Mouse (Mus musculus) frontal cortex, postnatal 10 days (tissue): Measurements from ENCODE around the gene St7.

Experiments used
- DNase-seq, 2 experiments: peaks; one replicate each; pipeline ENCODE4 v3.0.0; 2022; ENCODE audit warnings: low spot score in 2 of 2, mixed read lengths in 1 of 2

The St7 gene

GRCm38 (mm10) chr6:17763963-17764659 is 71.4 kb downstream of the St7 start:
- DNase-seq = peak in 1 of 2 experiments; percentile 33

DNA sequence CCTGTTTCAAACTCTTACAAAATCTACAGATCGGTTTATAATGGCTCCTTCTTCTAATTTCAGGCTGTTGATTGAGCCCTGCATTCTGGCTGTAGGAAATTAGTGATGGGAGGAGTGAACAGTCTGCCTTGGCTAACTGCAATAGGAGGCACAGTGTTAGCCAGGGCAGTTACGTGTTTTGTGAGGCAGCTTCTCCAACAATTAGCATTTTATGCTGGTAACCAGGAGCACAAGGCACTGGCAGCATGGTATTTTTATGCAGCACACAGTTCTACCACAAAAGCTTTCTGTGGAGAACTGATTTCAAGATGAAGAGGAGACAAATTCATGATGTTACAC is 71.9 kb downstream of the St7 start:
- DNase-seq = no peak

DNA sequence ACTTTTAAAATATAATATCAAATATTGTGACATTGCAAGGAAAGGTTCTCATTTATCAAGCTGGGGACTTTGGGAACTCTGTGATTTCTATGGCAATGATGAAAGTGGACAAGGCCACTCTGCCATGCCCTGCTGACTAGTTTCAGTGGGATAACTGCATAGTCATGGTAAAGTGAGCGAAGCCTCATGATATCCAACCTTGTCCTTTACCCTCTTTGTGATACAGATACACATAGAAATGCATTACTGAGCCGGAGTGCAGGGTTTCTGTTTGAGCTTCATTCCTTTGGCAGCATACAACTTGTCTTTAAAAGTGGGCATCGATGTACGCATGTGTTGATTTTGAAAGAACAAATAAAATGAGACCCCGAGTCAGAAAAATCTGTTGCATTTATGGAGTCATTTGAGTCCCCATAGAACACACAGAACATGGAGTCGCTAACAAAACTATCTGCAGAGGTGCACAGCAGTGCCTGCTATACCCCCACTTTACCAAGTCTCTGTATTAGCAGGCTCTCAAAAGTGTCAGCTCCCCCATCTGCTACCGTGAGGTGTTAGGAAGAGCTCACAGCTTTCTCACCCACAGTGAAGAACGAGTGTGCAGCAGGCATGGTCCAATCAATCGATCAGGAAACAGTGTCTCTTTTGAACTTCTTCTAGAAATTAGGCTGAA is 77.4 kb downstream of the St7 start:
- DNase-seq = no peak

DNA sequence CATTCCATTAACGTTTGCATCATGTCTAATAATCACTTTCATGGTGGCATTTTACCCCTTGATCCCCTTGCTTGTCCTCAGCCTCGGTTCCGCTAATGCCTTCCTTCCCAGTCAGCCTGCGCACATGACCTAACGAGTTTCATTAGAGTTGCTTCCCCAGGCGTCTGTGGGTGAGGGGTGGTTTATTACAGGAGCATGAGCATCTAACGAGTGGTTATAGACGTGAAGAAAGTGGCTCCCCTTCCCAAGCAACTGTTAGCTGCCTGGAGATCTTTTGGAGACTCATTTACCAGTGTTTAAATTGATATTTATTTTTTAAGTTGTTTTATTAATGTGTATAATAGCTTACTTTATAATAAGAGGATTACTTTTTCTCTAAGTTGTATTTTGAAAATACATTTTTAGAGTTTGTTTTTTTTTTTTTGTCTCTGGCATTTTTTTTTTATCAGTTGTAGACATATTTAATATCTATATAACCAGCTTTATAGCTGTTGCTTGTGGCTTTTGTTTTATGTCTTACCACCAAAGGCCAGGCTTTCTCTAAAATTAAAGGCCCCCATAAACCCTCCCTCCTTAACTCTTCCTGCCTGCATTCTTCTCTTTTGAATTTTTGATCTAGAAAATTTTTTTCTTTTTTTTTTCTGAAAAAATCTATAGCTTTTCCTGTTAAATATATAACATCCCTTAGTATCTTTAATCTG is 78.1 kb downstream of the St7 start:
- DNase-seq = no peak

GRCm38 (mm10) chr6:17771456-17771855 is 78.7 kb downstream of the St7 start:
- DNase-seq = no peak

GRCm38 (mm10) chr6:17772514-17772913 is 79.8 kb downstream of the St7 start:
- DNase-seq = no peak

GRCm38 (mm10) chr6:17776041-17776440 is 83.3 kb downstream of the St7 start:
- DNase-seq = no peak

DNA sequence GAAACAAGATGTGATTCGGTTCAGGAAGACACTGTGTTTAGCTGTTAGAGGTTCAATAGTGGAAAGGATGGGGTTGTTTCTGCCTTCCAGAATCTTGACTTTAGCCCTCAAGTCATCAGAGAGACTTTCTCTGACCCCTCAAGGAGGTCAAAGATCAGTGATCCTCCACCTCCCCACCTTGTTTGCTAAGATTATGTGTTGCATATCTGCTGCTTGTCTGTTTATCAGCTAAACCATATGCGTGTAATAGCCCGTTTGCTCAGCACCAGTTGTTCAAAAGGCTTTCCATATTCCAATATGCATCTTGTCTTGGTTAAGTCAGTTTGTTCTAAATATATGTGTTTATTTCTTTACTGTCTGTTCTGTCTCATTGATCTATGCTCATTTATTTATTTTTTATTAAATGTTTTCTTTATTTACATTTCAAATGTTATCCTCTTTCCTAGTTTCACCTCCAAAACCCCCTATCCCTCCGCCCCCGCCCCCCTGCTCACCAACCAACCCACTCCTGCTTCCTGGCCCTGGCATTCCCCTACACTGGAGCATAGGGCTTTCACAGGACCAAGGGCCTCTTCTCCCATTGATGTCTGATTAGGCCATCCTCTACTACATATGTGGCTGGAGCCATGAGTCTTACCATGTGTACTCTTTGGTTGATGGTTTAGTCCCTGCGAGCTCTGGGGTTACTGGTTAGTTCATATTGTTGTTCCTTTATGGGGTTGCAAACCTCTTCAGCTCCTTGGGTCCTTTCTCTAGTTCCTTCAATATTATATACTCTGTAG is 84.5 kb downstream of the St7 start:
- no peak for DNase-seq

DNA sequence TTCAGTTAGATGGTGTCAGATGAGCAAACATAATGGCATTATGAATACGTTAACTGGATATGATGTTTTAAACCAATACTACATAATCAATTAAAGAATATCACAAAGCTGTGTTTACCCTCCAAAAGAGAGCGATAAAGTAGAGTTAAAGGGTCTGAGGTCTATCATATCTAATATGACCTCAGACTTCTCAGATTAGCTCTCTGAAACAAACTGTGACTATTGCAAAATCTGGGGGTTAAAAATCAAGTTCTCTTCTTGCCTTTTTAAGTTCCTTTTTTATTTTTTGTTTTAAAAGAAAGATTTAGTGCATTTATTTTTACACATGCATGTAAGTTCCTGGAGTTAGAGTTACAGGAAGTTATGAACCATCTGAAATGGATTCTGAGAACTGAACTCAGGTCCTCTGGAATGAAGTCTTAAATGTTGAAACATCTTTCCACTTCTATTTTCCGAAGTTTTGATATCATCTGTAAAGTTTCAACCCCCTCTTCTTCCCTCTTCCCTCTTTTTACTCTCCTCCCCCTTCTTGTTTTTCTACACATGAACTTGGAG is 86.0 kb downstream of the St7 start:
- DNase-seq = no peak

DNA sequence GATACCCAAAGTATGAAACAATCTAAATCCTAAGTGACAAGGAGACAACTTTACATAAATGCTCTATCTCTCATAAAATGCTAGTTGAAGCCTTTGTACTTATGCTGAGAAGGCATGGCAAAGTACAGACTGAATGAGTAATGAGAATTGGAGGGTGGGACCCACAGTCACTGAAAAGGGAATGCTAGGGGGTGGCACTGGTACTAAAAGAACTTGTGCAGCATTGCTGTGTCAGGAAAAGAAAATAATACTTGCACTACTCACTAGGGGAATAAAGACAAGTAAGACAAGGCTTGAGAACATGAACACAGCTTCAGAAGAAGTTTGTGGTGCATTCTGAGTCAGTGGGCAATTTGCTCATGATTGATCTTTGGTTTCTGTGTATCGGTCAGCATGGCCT is 90.8 kb downstream of the St7 start:
- DNase-seq = no peak

DNA sequence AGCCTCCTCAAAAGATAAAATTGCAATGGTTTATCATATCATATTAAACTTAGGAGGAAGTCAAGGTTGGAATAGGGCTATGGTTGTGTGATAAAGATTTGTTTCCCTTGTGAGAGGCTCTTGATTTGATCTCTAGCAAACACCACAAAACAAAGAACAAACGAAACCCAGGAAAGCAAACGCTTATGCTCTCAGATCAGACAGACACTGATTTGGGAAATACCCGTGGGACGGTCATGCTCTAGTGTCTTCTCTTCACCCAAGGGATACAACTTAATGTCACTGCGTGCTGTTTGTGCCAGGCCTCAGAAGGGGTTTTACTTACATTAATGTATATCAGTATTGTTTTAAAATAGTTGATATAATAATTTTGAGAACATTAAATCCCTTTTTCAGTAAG is 91.8 kb downstream of the St7 start:
- no peak for DNase-seq

GRCm38 (mm10) chr6:17785248-17785647 is 92.5 kb downstream of the St7 start:
- no peak for DNase-seq

- no peak for DNase-seq
Measured at GRCm38 (mm10) chr6:17787810-17788209, 95.1 kb downstream of the St7 start.

- DNase-seq = no peak
Measured at GRCm38 (mm10) chr6:17790251-17790650, 97.5 kb downstream of the St7 start.

DNA sequence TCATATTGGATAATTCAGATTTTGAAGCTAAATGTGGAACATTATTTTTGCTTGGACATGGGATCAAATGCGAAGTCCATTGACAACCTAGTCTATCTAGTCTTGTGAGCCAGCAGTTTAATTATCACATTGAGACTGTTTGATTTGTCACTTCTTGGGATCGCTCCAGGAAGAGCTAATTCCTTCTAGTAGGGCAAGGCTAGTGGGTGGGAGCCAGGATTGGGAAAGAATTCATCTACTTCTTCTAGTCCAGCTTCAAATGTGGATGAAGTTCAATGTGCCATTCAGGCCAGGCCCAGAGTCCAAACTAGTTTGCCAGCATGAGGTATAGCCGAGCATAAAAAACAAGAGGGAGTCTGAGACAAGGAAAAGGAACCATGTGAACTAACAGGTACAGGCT is 100.7 kb downstream of the St7 start:
- no peak for DNase-seq

GRCm38 (mm10) chr6:17797271-17797713 is 104.6 kb downstream of the St7 start:
- no peak for DNase-seq

- DNase-seq = no peak
Measured at GRCm38 (mm10) chr6:17800694-17801093, 108.0 kb downstream of the St7 start.

- DNase-seq = no peak
Measured at GRCm38 (mm10) chr6:17804468-17804867, 111.7 kb downstream of the St7 start.

DNA sequence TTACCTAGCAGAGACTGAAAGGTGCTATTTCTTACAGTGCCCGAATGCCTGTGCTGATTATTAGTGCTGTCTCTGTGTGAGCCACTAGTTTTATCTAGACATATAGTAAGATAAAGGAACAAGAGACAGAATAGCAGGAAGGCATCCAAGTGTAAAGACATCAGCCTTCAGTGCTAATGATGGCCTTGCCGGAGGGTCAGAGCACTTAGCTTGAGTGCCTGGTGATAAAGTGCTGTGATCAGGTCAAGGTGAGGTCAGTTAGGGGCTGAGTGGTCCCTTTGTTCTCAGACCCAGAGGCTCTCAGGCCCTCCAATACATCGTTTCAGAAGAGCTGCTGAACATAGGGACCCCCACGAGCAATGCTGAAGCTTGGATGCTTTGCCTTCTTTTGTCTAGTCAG is 113.8 kb downstream of the St7 start:
- no peak for DNase-seq

GRCm38 (mm10) chr6:17811063-17811462 is 118.3 kb downstream of the St7 start:
- no peak for DNase-seq

DNA sequence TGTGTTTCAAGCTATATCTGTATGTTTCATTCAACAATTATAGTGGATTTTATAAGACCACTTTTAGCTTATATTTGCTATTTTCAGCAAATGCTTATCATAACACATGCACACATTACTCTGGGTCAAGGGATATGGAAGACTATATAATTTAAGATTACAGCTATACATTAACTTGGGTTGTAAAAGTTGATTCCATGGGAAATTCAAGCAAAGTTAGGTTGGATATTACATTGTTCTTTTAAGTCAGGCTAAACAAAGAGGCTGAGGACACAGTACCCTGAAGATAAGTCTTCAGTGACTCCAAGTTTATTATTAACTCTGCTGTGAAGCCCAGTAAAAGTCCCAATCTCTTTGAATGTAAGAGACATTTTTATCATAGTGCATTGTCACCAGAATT is 118.8 kb downstream of the St7 start:
- DNase-seq = no peak

- DNase-seq = no peak
Measured at GRCm38 (mm10) chr6:17814074-17814649, 121.4 kb downstream of the St7 start.
